Mouse (Mus musculus) layer of hippocampus, adult 11-12 months (tissue): ENCODE results near the gene Tef.

Source experiments
- DNase-seq: peaks from one replicate; pipeline ENCODE4 v3.0.0; 2022; ENCODE audit warnings: low spot score

Tef gene

GRCm38 (mm10) chr15:81850718-81851117 lies 48.5 kb downstream of the Tef start:
- DNase-seq = no peak

DNA sequence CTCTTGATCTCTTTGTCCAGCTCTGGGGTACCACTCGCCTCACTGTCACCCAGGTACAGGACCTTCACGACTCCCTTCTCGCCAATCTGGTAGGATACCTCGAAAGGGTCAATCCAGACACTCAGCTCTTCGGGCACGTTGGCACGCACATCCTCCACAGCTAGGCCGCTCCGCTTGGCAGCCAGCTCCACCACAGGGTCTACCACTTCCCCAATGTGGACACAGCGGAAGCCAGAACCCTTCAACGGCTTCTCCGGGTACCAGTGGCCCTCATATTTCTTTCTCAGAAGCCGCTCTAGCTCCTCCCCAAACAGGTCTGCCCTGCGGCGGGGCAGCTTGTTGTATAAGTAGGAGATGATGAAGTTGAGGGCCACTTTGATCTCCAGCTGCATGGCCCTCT lies 49.2 kb downstream of the Tef start:
- no peak for DNase-seq

GRCm38 (mm10) chr15:81852411-81853000 lies 50.3 kb downstream of the Tef start:
- DNase-seq = no peak

DNA sequence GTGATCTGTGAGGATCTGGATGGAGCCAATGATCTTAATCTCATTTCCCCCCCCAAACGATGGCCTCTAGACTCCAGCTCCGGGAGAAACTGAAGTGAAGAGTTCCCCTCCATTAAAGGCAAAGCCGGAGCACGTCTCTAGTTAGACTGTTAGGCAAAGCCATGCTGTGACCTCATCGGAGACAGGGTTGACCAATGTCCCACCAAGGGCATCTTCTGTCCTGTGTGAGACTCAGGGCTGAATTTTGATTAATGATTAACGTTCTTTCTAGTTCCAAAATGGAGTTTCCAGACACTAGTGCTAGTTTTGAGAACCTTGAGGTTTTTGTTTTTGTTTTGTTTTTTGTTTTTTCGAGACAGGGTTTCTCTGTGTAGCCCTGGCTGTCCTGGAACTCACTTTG lies 50.9 kb downstream of the Tef start:
- DNase-seq = no peak

GRCm38 (mm10) chr15:81856030-81856790 lies 54.0 kb downstream of the Tef start:
- peak; percentile 86 for DNase-seq

DNA sequence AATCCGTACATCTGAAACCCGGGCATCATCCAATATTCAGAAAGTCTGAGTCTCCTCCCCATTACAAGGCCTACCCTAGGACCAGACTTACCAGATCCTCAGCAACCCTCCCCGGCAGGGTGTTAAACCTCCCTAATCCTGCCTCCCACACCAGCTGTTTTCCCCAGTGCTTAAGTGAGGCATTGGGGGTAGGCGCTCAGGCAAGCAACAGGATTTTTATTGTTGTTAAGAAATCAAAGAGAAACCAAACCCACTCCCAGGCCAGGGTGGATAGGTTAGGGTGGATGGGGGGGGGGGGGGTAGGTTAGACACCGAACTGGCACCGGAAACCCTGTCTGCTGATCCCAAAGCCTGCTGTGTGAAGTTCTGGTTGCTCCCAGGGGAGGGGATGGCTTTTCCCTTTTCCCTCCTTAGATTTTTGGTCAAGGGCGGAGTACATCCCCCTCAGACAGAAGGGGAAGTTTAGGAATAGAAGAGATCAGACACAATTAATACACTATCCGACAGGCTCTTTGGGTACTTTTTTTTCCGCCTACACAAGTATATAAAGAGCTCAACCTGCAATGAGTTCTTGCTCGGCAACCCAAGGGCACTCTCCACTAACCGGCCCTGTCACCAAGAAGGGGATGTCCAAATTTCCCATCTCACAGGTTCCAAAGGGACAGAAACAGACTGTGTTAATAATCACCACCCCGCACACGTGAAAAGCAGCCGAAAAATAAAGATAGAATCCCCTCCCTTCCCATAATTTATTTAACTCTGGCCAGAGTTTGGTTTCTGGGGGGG lies 54.9 kb downstream of the Tef start:
- no peak for DNase-seq

- no peak for DNase-seq
These were observed 55.5 kb downstream of the Tef start for GRCm38 (mm10) chr15:81857724-81858116.

DNA sequence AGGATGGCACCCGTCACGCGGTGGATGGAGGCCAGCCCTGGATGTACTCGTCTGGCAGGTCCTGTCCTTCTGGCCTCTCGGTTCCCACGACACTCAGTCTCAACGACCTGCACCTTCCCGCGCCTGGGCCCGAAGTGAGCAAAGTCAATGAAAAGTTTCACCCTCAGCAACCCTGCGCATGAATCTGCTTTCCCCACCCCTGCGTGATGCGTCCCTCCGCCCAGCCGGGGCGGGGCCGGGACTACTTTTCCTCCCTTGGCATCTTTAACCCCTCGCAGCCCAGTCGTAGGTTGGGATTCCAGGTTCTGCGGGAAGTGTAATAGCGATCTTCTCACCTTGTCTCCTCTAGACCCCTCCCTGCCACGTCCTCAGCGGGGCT lies 55.9 kb downstream of the Tef start:
- peak; percentile 94 for DNase-seq

- DNase-seq = peak; percentile 80
These were observed 56.5 kb downstream of the Tef start, which contains the start of gene Tob2 for GRCm38 (mm10) chr15:81858517-81859329. Gene Tob2 (minus strand): TSS chr15:81858796.

GRCm38 (mm10) chr15:81859330-81860255 lies 57.4 kb downstream of the Tef start:
- DNase-seq = peak; percentile 92

DNA sequence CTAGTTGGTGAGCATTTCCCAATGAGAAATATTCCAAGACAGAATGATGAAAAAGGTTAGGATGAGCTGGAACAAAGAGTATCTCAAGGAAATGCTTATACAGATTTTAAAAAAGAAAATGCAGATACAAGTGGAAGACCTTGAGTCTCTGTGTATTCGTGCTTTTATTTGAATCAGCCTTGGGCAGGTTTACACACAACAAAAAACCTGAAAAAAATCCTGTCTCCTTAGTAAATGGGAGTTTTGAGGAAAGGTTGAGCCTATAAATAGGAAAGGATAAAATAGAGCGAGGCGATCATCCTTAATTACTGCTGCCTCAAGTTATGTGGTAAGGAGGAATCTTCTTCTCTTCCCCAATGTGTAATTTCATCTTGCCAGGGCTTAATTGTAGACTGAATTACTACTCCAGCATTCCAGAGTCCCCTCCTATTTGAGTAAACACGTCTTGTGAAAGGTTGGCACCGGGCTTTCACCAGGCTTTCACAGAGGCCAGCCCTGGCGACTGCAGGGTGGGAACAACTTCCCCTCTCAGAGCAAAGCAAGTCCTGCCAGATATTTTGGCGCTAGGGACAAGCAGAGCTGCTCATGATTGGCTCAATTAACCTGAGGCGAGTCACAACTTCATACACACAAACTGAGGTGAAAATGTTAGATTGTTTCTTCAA lies 58.4 kb downstream of the Tef start:
- DNase-seq = peak; percentile 47

DNA sequence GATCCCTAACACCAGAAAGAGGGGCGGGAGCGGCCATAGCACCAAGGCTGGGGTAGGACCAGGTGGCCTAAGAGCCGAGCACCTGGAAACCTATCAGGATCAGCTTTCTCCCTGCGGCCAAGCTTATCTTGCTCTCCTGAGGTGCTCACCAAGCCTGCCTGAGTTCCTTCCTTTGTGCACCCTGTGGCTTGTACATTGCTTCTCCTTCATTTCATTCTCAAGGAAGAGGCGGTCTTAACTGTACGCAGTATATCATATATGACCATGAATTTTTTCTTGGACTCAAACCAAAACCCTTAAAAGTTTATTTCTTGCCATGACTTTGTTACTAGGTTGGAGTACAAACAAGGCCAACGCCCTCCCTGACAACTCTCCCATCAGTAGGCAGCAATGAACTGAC lies 62.0 kb downstream of the Tef start:
- DNase-seq = no peak

- DNase-seq = no peak
These were observed 67.8 kb downstream of the Tef start for GRCm38 (mm10) chr15:81869985-81870384.

DNA sequence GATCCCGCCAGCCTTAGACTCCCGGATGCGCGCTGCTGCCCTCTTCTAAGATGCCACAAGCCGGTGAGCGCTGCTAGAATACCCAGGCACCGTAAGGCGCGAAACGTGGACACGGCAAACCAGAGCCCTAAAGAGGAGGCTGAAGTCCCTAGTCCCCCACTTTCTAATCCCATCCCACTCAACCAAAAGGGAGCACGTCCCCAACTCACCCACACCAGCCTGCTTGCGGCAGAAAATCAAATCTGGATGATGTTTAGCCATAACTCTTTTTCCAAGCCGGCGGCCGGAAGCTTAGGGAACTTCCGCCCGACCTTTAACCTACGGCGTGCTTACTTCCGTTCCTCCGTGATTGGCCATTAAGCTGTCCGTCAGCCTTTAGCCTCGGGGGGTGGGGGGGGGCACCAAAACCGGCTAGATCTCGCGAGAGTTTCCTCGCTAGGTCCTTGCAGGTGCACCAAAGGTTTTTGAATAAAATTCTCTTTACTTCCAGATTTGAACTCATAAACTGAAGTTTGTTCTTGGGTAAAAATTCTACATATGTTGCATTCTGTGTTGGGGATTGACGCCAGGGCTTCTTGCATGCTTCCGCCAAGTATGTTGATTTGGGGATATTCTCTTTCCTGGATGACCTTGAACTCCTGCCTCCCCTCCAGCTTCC lies 69.5 kb downstream of the Tef start, which contains the start of gene Phf5a:
Gene Phf5a, minus strand, starts transcription at position 308 of the 658 bp plus-strand sequence.
- DNase-seq = peak; percentile 86

DNA sequence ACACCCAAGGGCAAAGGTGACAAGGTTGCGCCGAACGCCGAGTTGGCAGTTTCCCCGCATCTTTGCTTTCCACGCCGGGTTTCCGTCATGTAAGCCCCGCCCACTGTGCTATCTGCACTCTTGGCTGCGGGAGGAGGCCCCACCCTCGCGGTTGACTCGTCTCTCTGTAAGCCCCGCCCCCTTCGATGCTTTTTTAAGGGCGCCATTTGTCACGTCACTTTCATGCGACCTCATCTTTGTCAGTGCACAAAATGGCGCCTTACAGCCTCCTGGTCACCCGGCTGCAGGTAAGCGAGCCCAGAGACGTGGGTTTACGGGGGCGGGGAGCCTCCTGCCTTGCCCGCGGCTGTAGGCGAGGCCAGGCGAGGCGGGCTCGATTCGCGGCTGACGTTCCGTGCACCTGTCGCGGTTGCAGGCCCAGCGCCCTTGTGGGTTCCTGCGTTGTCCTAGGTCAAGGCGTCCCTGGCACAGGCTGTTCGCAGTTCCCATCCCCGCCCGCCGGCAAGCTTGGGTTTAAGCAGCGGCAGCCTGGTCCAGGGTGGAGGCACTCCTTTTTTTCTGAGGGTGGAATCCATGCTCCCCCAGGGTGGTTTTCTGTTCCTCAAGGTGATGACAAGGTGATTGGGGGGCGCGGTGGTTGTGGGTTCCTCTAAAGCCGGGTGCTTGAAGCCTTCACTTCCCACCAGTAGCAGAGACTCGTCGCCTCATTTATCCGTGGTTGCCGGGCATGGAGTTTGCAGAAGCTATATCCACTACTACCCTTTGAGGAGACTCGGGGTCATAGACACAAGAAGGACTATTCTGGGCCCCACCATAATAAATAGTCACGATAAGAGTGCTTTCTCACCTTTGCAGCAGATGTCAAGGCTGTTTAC lies 70.3 kb downstream of the Tef start, which contains the start of gene Aco2:
Gene Aco2, plus strand, starts transcription at position 48 of the 875 bp plus-strand sequence.
- peak; percentile 100 for DNase-seq
